Mouse (Mus musculus): ENCODE measurements at regions not wholly inside any gene's neighbourhood (a gene's known extent, or its start where the extent isn't known, plus 50 kb on each side); places are given as distances from the start of the nearest gene placed in this dataset.

DNA sequence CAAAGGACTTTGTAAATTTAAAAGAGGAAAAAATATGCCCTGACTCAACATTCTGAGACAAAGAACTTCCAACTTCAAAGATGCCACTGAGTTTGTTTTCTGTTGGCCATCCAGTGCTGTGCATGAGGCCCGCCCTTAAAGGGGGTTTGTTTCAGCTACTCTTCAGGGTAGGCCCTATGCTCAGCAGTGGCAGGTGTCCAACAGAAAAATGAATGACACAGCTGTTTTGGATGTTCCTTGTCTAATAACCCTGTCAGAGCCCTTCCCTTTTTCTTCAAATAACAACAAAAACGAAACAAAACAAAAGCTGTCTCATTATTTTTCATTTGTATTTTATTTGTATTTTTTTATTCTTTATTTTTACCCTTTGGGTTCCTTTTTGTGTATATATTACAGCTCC is 61.5 kb downstream of the Gm10260 start:
- TF ChIP-seq CTCF (IDR thresholded peaks at IDR 0.05; ENCODE audit: insufficient read depth, low read length) (no peak), POLR2A (IDR thresholded peaks at IDR 0.05; ENCODE audit: borderline replicate concordance, extremely low read depth, low read depth, low read length) (no peak)

All from lung, adult 2 months (tissue).